Mouse (Mus musculus) natural killer cell, adult 2 months (primary cell): ENCODE measurements around the gene Aadac.
A peak's percentile ranks its signal among the peaks of the same experiment; 100 is the strongest.

Experiments used
- DNase-seq, 2 experiments: peaks; one replicate each; pipeline ENCODE4 v3.0.0; 2022; ENCODE audit warnings: low spot score in 2 of 2

The Aadac gene

GRCm38 (mm10) chr3:60025417-60025816 lies at the start of gene Aadac:
TSS of gene Aadac (plus strand) at chr3:60025717.
- DNase-seq: no peak

- DNase-seq: no peak
Observed at GRCm38 (mm10) chr3:60003622-60004021, 21.9 kb upstream of the Aadac start.

- DNase-seq: no peak
Observed at GRCm38 (mm10) chr3:60006443-60006842, 19.1 kb upstream of the Aadac start, which contains the start of gene Aadacl2. TSS of gene Aadacl2 (plus strand) at chr3:60006743.

GRCm38 (mm10) chr3:60031511-60031910 lies 6.0 kb downstream of the Aadac start:
- DNase-seq: no peak

GRCm38 (mm10) chr3:60046221-60046913 lies 20.9 kb downstream of the Aadac start:
- no peak for DNase-seq

GRCm38 (mm10) chr3:60053231-60053927 lies 27.9 kb downstream of the Aadac start:
- no peak for DNase-seq

GRCm38 (mm10) chr3:60053931-60054330 lies 28.4 kb downstream of the Aadac start:
- DNase-seq: no peak

- no peak for DNase-seq
Observed at GRCm38 (mm10) chr3:60056451-60056850, 30.9 kb downstream of the Aadac start.

GRCm38 (mm10) chr3:60057070-60057808 lies 31.7 kb downstream of the Aadac start:
- DNase-seq: no peak

GRCm38 (mm10) chr3:60057809-60058082 lies 32.2 kb downstream of the Aadac start:
- no peak for DNase-seq

GRCm38 (mm10) chr3:60078883-60079415 lies 53.4 kb downstream of the Aadac start:
- no peak for DNase-seq

GRCm38 (mm10) chr3:60080572-60080971 lies 55.1 kb downstream of the Aadac start:
- DNase-seq: peak; percentile 1 to 58

- DNase-seq: no peak
Observed at GRCm38 (mm10) chr3:60081648-60082047, 56.1 kb downstream of the Aadac start, which contains the start of gene Sucnr1. TSS of gene Sucnr1 (plus strand) at chr3:60081869.

GRCm38 (mm10) chr3:60082746-60083145 lies 57.2 kb downstream of the Aadac start:
- DNase-seq: no peak

- DNase-seq: no peak
Observed at GRCm38 (mm10) chr3:60085729-60086128, 60.2 kb downstream of the Aadac start.
